Mouse (Mus musculus): ENCODE measurements at regions not wholly inside any gene's neighbourhood (a gene's known extent, or its start where the extent isn't known, plus 50 kb on each side); places are given as distances from the start of the nearest gene placed in this dataset.

DNA sequence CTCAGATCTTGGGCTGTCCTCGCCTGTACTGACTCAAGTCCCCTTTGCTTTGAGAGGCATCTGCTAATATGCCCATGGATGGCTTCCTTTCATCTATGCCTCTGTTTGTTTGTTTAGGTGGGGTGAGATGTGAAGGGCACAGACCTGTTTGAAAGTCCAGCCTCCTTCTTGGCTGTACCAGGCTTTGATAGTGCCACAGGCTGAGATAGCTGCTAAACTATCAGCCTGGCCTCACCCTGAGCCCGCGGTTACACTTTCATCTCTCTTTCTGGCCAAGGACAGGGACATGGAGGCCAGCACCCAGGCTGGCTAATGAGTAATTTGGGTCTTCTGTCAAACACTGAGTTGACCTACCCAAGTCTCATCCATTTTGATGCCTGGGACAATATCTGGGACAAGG is 105.0 kb upstream of the Parp11 start:
- no peak for DNase-seq (ENCODE audit: low spot score in 2 of 2)

DNA sequence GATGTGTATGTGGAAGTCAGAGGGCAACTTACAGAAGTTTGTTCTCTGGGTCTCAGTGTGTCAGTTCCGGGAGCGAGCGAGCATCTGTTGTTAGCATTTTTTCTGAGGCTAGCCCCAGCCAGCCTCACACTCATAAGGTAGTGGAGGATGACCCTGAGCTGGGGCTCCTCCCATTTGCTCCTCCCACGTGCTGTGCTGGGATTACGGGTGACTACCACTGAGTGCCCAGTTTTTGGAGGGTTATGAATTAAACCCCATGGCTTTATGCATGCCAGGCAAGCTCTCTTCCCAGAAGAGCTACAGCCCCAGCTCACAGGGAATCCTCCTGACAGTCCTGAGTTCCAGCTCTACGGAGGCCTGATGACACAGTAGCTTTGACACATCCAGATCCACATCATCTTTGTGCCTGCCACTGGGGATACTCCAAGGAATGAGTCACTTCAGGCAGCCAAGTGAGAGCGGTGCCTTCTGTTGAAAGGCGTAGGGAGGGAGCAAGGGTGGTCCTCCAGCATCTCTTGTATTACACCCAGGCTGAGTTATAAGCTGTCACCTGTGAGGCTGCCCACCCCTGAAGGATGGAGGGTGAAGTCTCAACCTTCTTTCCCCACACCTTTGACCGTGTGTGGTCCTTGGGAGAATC is 97.8 kb upstream of the Parp11 start:
- DNase-seq (ENCODE audit: low spot score in 2 of 2) = no peak

DNA sequence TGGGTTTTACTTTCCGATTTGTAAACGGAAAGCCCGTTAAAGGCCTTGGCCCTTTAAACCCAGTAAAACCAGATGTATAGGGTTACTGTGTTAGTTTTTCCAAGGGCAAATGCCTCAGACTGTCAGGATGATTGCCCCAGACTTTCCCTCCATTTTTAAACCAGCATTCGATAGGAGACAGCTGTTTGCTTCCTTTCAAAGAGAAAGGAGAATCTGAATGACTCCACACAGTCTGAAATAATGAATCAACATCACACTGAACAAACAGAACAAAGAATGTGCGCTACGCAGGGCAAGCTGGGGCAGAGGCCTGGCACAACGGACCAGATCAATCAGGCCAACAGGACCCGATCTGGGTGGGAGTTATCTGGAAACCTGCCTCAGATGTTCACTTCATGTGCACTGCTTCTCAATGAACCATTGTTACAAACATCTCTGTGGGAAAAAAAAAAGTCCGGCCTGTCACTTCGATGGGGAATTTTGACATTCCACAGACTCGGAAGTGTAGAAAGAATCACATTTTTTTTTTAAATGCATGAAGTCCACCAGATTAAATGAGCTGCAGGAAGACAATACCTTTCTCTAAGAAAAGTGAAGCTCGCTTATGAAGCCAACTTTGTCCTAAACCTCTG is 97.0 kb upstream of the Parp11 start:
- DNase-seq (ENCODE audit: low spot score in 2 of 2) = no peak

DNA sequence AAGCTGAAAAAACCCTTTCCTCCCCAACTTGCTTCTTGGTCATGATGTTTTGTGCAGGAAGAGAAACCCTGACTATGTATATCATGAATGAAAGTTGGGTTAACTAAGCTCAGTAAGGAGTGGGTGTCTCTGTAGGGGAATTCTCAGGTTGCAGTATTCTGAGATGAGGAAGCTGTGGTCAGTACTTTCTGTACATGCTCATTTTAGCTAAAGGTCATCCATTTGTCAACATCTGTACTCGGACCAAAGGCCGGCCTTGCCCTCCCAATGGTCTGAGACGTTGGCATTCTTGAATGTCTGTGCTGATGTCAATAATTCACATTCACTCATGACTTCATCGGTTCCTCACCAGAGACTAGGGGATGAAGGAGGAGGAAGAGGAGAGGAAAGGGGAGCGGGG is 94.9 kb upstream of the Parp11 start:
- DNase-seq (ENCODE audit: low spot score in 2 of 2) = no peak

DNA sequence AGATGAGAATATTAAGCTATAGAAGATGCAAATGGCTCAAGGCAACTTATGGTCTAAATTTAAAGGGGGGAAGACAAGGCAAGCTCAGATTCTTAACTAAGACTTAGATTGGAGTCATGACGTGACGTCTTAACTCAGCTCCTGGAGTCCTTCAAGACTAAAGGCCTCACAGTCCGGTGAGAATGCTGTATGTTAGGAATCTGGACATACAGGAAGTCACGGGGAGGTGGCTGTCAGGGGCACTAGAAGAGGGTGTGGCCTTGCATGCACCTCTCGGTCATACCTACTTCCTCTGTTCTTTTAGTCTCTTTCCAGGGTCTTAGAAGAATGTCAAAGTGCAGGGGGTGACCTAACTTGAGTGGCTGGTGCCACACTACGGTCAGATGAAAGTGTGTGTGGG is 91.5 kb upstream of the Parp11 start:
- DNase-seq (ENCODE audit: low spot score in 2 of 2) = no peak

DNA sequence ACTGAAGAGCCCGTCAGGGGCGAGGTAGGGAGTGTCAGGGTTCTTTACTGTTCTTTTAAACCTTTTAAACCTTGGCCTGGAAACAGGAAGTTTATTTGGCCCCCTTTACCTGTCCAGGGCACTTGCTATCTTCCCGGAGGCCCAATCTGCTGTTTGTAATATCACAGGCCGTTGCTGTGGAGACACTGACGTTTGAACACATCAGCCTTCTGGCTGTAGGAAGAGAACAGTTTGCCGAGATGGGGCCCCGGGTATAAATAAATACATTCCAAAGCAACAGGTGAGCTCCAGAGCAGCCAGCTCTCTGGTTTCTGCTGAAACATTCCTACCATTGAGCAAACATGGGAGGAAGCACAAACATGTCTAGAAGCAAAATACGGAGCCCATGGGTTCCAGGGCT is 90.2 kb upstream of the Parp11 start:
- no peak for DNase-seq (ENCODE audit: low spot score in 2 of 2)

DNA sequence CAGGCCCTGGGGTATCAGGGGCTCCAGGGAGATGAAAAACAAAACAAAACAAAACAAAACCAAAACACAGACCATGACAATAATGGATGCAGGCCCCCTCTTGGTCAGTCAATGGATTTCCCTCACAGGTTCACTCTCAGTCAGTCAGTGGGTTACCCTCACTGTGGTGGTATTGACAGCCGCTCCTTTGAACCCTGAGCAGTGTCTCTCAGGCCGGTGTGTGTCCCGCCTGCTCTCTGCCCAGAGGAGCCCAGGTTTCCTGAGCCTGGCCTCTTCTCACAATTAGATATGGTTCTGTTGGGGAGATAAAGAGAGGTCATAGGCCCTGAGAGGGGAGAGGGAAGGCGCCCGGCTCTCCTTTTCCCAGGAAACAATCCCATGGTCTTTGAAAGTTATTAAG is 87.8 kb upstream of the Parp11 start:
- no peak for DNase-seq (ENCODE audit: low spot score in 2 of 2)

DNA sequence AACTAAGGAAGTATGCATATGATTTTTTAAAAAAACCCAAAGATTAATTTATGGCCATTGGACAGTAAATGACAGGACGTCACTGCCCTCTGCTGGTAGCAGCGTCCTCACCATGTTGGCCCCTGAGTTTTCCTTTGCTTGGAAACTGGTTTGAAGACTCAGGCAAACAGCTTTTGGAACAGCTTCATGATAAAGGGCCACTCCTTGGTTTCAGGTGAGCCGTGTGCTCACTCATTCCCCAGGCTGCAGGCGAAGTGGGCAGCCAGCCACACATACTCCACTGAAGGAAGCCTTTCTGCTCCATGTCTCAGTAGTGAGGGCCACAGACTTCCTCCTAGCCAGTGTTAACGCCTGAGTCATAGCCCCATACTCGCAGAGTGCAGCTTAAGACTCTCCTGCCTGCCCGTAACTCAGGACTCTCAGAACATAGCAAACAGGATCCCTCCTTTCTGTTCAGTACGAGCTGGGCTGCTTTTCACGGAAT is 87.2 kb upstream of the Parp11 start:
- peak; percentile 75 to 86 for DNase-seq (ENCODE audit: low spot score in 2 of 2)

DNA sequence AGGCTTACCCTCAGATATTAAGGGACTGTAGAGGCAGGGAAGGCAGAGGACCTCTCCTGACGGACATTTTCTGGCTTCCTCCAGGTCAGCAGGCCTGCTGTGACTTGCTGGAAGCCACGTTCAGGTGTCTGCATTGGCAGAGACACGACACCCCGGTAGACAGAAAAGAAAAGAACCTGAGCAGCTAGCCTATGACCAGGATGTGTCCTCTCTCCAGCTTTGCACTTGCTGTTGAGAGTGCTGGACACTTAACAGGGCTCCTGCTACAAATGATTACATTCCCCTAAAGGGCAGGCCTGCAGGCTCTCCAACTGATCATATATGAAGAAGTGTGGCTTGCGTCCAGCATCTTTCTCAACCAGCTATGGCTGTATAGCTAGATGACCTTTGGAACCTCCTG is 84.5 kb upstream of the Parp11 start:
- DNase-seq (ENCODE audit: low spot score in 2 of 2) = no peak

DNA sequence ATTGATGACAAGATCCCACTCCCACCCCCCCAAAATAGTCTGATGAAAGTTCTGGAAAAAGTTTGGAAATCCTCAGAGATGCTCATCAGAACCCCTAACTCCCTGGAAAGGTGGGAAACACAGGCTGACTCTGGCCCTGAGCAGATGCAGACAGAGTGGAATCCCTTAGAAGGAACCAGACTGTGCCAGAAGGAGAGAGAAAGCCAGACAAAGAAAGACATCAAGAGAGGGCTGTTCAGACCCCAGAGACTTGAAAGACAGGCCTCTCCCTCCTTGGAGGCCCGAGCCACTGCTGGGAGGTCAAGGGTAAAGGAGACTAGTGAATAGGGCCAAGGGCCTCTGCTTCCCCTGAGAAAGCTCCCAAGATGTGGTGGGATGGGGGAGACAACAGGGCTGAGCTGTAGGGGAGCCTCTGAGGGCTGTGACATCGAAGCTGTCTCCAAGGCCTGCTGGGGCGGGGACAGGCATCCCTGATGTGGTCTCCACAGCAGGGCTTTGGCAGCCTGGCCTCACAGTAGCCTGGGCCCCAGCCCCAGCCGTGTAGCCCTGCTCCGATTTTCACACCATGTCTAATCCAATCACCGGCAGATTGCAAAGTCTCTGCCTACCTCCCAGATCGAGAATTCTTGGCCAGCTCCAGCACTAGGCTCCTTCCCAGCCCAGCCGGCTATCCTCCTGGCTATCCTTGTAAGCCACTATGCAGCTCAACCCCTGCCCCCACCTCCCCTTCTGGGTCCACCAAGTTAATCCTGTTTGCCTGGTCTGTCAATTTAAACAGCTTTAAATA is 83.5 kb upstream of the Parp11 start:
- DNase-seq (ENCODE audit: low spot score in 2 of 2) = peak; percentile 45 to 57

DNA sequence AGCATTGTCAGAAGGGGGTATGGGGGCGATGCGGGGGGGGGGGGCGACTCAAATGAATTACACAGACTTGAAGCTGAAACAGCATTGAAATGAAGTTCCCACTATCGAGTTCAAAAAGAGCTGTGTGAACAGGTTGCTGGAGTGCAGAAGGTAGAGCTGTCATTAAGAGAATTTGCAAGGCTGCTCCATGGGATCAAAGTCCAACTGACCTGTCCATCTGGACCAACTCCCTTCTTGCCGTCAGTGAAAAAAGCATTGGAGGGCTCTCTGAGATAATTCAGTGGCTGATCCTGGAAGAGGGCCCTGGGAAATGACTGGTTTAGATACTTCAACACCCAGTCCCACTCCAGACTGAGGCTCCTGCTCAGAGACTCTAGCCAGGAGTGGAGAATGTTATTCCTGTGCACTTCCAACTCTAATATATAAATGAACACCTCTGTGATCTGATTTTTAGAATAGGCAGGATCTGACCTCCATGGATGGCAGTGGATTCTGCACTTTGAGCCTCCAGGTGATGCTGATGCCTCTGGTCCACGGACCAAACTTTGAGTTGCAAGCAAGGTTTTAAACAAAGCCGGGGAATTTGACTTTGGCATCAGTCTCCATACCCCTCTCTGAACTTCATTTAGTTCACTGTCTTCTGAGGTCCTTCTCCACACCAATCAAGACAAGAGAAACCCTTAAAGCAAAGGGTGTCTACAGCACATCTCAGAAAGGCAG is 82.6 kb upstream of the Parp11 start:
- DNase-seq (ENCODE audit: low spot score in 2 of 2) = no peak

DNA sequence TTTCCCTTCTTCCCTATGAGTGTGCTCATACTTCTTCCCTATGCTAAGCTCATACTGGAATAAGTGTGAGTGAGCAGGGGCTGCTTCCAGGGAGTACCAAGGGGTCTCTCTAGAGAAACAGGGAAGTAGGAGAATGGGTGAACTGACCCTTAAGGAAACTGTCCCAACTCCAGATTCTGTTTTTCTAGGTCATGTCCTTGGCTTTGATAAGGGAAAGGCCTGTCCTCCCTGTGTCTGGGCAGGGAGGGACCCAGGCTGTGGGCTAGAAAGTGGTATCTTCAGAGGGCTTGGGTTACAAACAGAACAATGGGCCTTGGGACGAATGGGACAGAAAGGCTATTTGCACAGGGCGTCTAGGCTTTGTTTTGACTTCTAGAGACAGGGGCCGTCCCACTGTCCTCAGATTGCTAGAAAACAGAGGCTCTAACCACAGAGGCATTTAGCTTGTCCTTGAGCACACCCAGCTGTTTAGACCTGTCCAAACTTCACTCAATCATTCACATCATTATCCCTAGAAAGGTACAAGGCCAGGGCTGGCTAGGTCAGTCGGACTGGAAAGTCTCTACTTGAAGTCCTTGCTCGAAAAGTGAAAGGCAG is 82.0 kb upstream of the Parp11 start:
- DNase-seq (ENCODE audit: low spot score in 2 of 2) = no peak

DNA sequence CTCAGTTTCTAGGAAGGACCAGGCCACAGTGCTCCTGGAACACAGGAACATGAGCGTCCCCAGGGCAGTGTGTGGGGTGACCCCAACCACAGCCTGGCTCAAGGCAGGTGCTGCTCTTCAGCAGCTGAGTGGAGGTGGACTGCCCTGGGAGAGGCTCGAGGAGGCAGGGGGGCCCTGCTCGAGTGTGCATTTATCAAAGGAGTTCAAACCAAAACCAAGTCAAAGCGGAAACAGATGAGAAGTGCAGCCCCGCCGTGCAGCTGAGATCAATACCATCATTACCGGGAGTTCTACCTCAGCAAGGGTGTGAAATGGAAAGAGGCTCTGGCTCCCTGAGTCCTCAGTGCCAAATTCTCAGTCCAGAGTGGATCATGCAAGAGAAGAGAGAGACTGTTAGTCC is 81.4 kb upstream of the Parp11 start:
- no peak for DNase-seq (ENCODE audit: low spot score in 2 of 2)

DNA sequence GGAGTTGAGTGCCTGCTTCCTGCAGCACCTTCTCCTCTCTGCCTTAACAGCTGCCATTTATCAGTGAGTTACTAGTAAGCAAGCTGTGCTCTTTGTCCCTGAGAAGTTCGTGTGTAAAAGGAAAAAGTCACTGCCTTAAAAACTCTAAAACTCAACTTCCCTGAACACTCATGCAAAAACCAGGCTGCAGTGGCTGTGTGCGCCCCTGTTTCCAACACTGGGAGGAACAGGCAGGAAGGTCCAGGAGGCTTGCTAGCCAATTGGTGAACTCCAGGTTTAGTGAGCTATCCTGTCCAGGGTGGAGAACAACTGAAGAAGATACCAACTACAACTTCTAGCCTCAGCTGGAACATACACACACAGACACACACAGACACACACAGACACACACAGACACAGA is 81.0 kb upstream of the Parp11 start:
- no peak for DNase-seq (ENCODE audit: low spot score in 2 of 2)

DNA sequence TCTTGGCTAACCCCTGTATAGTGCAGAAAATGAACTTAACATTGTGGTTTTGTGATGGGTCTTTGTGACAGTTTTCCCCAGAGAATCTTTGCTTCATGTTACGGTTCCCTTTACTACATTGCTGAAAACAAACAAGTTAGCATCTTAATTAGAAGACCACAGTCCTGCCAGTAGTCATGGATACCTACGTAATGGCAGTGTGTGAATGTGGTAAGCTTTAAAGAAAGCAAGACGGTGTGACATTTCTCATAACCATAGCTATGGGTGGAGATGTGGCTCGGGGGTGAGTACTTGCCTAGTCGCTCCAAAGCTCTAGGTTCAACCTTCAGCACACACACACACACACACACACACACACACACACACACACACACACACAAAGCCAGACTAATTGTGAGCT is 73.6 kb upstream of the Parp11 start:
- DNase-seq (ENCODE audit: low spot score in 2 of 2) = no peak

DNA sequence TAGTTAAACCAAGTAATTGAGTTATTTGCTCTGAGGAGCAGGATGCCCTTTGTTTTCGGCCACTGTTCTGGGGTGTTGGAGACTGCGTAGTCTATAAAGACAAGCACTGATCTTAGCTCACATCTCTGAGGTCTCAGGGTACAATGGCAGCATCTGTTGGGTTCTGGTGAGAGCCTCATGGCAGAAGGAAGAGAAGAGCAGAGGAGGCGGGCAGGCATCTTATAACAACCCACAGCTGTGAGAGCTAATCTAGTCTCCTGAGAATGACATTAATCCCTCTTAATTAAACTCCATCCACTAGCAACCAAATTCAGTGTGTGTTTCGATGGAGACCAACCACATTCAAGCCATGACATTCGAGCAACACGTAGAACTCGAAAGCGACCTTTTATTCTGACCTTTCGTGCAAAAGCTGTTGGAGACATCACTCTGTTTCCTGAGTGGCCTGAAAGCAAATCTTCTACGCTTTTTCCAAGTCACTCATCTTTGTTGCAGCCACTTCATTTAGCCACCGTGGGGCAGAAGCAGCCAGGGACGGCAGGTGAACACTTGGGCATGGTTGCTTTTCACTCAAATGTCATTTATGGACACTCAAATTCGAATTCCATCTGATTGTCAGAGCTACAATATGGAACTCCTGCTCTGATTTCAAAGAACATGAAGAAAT is 72.7 kb upstream of the Parp11 start:
- no peak for DNase-seq (ENCODE audit: low spot score in 2 of 2)

DNA sequence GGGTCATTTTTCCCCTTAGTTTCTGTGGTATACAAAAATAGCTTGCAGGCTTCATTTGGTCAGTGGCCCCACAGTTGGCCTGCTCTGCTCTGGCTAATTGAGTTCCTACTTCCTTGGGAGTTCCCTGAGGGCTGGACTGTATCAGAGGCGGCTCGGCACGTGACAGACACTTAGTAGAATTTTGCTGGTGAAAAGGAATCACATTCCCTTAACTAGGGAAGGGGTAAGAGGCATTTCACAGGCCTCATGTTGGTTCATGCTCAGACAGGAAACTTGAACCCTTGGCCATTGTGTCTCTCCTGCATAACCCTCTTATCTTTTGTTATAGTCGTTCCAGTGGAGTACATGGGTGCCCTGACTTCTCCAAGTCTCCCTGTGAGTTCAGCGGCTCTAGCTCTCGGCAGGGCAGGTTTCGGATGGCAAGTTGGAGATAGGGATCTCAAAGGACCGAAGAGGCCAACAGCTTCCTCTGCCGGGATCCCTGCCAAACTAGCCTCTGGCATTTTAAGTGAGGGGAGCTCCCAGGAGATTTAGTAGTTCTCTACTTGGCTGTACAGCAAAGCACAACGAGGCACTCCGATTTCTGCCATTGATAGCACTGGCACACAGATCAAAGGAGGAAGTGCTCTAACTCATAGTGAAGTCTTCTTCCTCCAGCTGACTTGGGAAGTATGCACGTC is 72.0 kb upstream of the Parp11 start:
- no peak for DNase-seq (ENCODE audit: low spot score in 2 of 2)

DNA sequence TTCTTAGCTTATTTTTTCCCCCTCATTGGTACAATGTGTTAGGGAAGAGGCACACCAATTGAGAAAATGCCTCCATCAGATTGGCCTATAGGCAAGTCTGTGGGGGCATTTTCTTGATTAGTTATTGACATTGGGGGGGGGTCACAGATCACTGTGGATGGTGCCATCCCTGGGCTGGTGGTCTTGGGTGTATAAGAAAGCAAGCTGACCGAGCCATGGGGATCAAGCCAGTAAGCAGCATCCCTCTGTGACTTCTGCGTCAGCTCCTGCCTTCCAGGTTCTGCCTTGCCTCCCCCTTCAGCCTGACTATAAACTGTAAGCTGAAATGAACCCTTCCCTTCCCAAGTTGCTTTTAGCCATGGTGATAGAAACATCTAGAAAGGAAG is 71.5 kb upstream of the Parp11 start:
- no peak for DNase-seq (ENCODE audit: low spot score in 2 of 2)

DNA sequence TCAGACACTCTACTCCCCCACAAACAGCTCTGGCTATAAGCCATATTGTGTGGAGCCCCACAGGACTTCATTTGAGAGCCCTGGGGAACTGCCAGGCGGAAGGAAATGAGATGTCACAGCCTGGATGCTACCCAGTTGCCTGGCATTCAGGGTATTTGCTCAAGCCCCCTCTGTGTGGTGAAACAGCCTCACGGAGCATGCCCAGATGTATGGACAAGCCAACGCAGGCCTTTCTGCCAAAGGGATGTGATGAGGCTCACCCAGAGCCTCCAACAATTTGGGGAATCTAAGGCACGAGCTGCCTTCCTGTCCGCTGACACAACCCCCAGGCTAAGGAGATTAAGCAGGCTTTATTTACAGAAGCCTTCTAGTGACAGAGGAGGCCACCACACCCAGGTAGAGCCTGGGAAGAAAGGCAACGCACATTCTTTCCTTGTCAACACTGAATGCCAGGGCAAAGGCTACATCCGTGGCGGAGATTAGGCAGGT is 70.9 kb upstream of the Parp11 start:
- peak in 1 of 2 experiments; percentile 37 for DNase-seq (ENCODE audit: low spot score in 2 of 2)

DNA sequence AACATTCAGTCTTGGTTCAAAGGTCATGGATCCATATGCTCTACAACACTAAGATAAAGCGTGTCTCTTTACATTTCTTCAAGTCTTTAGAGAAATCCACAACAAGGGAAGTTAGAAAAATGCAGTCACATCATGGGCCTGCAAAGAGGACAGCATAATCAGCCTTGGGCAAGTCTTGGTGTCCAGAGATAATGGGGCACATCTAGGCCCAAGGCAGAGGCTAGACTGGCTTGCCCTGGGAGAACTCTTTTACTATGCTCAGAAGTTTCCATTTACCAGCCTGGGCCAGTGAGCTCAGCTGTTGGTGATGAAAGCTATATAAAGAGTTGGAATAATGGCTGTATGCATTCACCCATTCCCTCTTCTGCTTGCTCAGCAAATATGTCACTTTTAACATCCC is 67.9 kb upstream of the Parp11 start:
- DNase-seq (ENCODE audit: low spot score in 2 of 2) = no peak

DNA sequence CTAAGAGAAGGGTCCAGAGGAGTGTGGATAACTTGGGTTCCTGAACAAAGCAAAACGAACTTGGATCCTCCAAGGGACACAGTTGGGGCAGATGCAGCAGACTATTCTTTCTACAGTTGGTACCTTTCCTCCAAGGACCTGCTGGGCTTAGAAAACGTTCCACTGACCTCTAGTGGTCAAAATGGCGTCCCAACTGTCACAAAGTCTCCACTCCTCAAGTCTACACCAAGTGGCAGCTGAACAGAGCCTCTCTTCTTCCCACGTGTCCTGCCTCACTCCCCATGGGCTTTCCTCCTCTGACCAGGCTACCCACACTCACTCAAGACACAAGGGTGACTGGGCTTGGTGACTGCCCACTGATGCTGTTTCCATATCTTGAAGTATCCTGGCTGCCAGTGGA is 67.1 kb upstream of the Parp11 start:
- DNase-seq (ENCODE audit: low spot score in 2 of 2) = no peak

Data from right cerebral cortex, postnatal 10 days (tissue).